Mouse (Mus musculus): ENCODE measurements around the gene Twsg1.
A peak's percentile ranks its signal among the peaks of the same experiment; 100 is the strongest.

The Twsg1 gene

GRCm38 (mm10) chr17:65886571-65886970, 64.5 kb downstream of the Twsg1 start:
- no peak for DNase-seq (ENCODE audit: low read depth, low spot score)

GRCm38 (mm10) chr17:65885697-65886529, 65.1 kb downstream of the Twsg1 start, which contains the start of gene Ralbp1:
TSS of gene Ralbp1 (minus strand) at chr17:65885798.
- DNase-seq (ENCODE audit: low read depth, low spot score): no peak

DNA sequence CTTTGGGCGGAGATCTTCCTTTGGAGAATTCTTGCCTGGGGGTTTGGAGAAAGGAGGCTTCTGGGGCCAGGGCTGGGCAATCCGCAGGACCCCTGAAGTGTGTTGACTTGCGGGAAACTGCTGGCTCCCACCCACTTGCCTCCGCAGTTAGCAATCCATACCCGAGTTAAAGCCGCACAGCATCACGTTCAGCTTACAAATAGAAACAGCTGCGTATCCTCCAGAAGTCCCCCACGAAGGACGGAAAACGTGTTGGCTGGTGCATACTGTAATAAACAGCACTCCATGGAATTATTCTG, 65.7 kb downstream of the Twsg1 start:
- DNase-seq (ENCODE audit: low read depth, low spot score): no peak

GRCm38 (mm10) chr17:65884691-65885397, 66.2 kb downstream of the Twsg1 start:
- DNase-seq (ENCODE audit: low read depth, low spot score): peak; percentile 99

- no peak for DNase-seq (ENCODE audit: low read depth, low spot score)
Observed at GRCm38 (mm10) chr17:65884061-65884669, 66.9 kb downstream of the Twsg1 start.

GRCm38 (mm10) chr17:65877026-65877425, 74.0 kb downstream of the Twsg1 start:
- DNase-seq (ENCODE audit: low read depth, low spot score): peak; percentile 73

- DNase-seq (ENCODE audit: low read depth, low spot score): no peak
Observed at GRCm38 (mm10) chr17:65873834-65874233, 77.2 kb downstream of the Twsg1 start.

DNA sequence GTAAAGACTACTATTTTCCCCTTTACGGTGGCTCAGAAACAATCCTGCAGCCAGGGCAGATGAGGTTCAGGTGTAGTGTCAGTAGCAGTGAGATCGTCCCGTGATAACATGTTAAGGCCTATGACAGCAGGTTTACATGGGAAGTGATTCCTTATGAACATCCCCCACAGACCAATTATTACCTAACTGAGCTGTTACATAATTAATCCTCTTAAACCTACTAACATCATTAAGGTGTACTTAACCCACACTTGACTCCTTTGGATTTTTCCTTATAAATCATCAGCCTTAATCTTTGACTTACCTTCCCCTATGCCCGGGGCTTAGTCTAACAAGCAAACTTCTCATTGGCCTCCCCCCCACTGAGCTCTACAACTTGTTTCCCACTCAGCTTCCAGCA, 77.9 kb downstream of the Twsg1 start:
- DNase-seq (ENCODE audit: low read depth, low spot score): no peak

GRCm38 (mm10) chr17:65872652-65873051, 78.4 kb downstream of the Twsg1 start:
- DNase-seq (ENCODE audit: low read depth, low spot score): peak; percentile 86

- no peak for DNase-seq (ENCODE audit: low read depth, low spot score)
Observed at GRCm38 (mm10) chr17:65872051-65872450, 79.0 kb downstream of the Twsg1 start.

Data from ES-CJ7 (cell line).